In genomic region chr3:121821559-121822143, GRCm38 (mm10) we compare ENCODE assay signal across 23 mouse cellular contexts. TPM values are rescaled to one million over a fixed set of nuclear protein-coding genes. Genes with fewer than 3 reads are reported as not detected.
A peak's percentile ranks its signal among the peaks of the same experiment; 100 is the strongest.
DNase-seq lines count a peak whose midpoint lies in the region; ATAC-seq and TF ChIP-seq lines count a peak whose summit lies in the region.
"Had no signal": no experiment of that assay in that cellular context is flagged by ENCODE, and none has a peak within 500 bp of the region (broad histone marks: within the 10 kb centered on the region; RNA-seq: fewer than 3 reads in every experiment).

No protein-coding gene starts in this region.

- no peak overlapping the region for H3K9ac ChIP-seq in intestine, embryonic 15.5 days
- no peak overlapping the region for H3K9ac ChIP-seq in intestine, postnatal 0 days (ENCODE audit: low read depth, low read length)
- H3K9ac ChIP-seq in midbrain, embryonic 11.5 days (ENCODE audit: low read length), result no peak overlapping the region
- H3K9ac ChIP-seq in liver, postnatal 0 days (replicated peaks), result no peak overlapping the region
- H3K9ac ChIP-seq: hindbrain, embryonic 13.5 days; lung, embryonic 14.5 days; neural tube, embryonic 12.5 days had no signal

- 0 out of 2 replicates have a peak, but pooled peaks have one; percentile 28 for ATAC-seq in intestine, embryonic 15.5 days
- no peak for ATAC-seq in intestine, postnatal 0 days
- ATAC-seq in midbrain, embryonic 11.5 days (ENCODE audit: low FRiP score), result no peak
- ATAC-seq in liver, postnatal 0 days, result peak; percentile 20; the same call in 1 of the 2 replicates
- ATAC-seq: CD4-positive, CD25-positive, alpha-beta regulatory T cell, adult 4 months had no signal

- no peak overlapping the region for H3K27ac ChIP-seq in intestine, embryonic 15.5 days
- no peak overlapping the region for H3K27ac ChIP-seq in intestine, postnatal 0 days (ENCODE audit: low read depth, low read length)
- no peak overlapping the region for H3K27ac ChIP-seq in midbrain, embryonic 11.5 days (ENCODE audit: low read depth, low read length)
- no peak overlapping the region for H3K27ac ChIP-seq in midbrain, embryonic 10.5 days (replicated peaks)
- H3K27ac ChIP-seq in liver, postnatal 0 days (ENCODE audit: low read depth), result peak overlapping the region; percentile 7; the same call in 1 of the 2 replicates
- H3K27ac ChIP-seq: forebrain, embryonic 10.5 days; hindbrain, embryonic 13.5 days; layer of hippocampus, adult 2 months; neural tube, embryonic 12.5 days had no signal

- H3K9me3 ChIP-seq in intestine, embryonic 15.5 days, result no peaks in the 10 kb centered on the region
- no peaks in the 10 kb centered on the region for H3K9me3 ChIP-seq in intestine, postnatal 0 days (ENCODE audit: control insufficient read depth)
- H3K9me3 ChIP-seq in midbrain, embryonic 11.5 days (ENCODE audit: control insufficient read depth, low read length), result no peaks in the 10 kb centered on the region
- H3K9me3 ChIP-seq in midbrain, embryonic 10.5 days (replicated peaks), result no peaks in the 10 kb centered on the region
- no peaks in the 10 kb centered on the region for H3K9me3 ChIP-seq in liver, postnatal 0 days (ENCODE audit: low read length)
- H3K9me3 ChIP-seq: forebrain, embryonic 10.5 days; hindbrain, embryonic 13.5 days; neural tube, embryonic 12.5 days had no signal

- no peaks in the 10 kb centered on the region for H3K36me3 ChIP-seq in intestine, embryonic 15.5 days
- no peaks in the 10 kb centered on the region for H3K36me3 ChIP-seq in intestine, postnatal 0 days (ENCODE audit: control insufficient read depth, insufficient read depth)
- H3K36me3 ChIP-seq in midbrain, embryonic 11.5 days (ENCODE audit: control insufficient read depth, insufficient read depth, low read length), result no peaks in the 10 kb centered on the region
- H3K36me3 ChIP-seq in midbrain, embryonic 10.5 days, result no peaks in the 10 kb centered on the region
- H3K36me3 ChIP-seq in liver, postnatal 0 days (replicated peaks; ENCODE audit: insufficient read depth, low read length), result no peaks in the 10 kb centered on the region
- H3K36me3 ChIP-seq: forebrain, embryonic 10.5 days; hindbrain, embryonic 13.5 days; neural tube, embryonic 12.5 days had no signal

- TF ChIP-seq CTCF in intestine, postnatal 0 days (IDR thresholded peaks at IDR 0.05; ENCODE audit: low read depth), result no peak
- no peak for TF ChIP-seq CTCF in liver, postnatal 0 days (IDR thresholded peaks at IDR 0.05; ENCODE audit: low read depth)

- DNase-seq in midbrain, embryonic 11.5 days (ENCODE audit: low spot score, missing footprints), result peak; percentile 75
- no peak for DNase-seq in midbrain, embryonic 10.5 days (ENCODE audit: low spot score)
- no peak for DNase-seq in liver, postnatal 0 days
- DNase-seq in right cerebral cortex, postnatal 25 days, result no peak
- DNase-seq in spleen, postnatal 4 days (ENCODE audit: low spot score in 2 of 2), result no peak
- no peak for DNase-seq in right cerebral cortex, adult 2 months (ENCODE audit: low spot score in 2 of 2)
- DNase-seq: adrenal gland, postnatal 14 days; cerebellum, adult 8-10 months; cerebellum, postnatal 36 days; gastrocnemius, postnatal 36 days; heart, postnatal 36 days; kidney, adult 9 months; kidney, postnatal 14 days; lung, embryonic 14.5 days; midbrain, embryonic 14.5 days; thymus, postnatal 25 days had no signal

- no peak overlapping the region for H3K4me3 ChIP-seq in intestine, embryonic 15.5 days (replicated peaks)
- no peak overlapping the region for H3K4me3 ChIP-seq in intestine, postnatal 0 days (ENCODE audit: low read depth, low read length)
- H3K4me3 ChIP-seq in midbrain, embryonic 11.5 days (ENCODE audit: low read depth, low read length), result no peak overlapping the region
- H3K4me3 ChIP-seq in midbrain, embryonic 10.5 days, result no peak overlapping the region
- H3K4me3 ChIP-seq in liver, postnatal 0 days (ENCODE audit: low read depth, low read length), result no peak overlapping the region
- H3K4me3 ChIP-seq: forebrain, embryonic 10.5 days; hindbrain, embryonic 13.5 days; layer of hippocampus, adult 2 months; neural tube, embryonic 12.5 days had no signal

- H3K4me2 ChIP-seq in intestine, embryonic 15.5 days (replicated peaks), result no peak overlapping the region
- H3K4me2 ChIP-seq in intestine, postnatal 0 days (replicated peaks; ENCODE audit: low read depth), result no peak overlapping the region
- H3K4me2 ChIP-seq in midbrain, embryonic 11.5 days, result no peak overlapping the region
- no peak overlapping the region for H3K4me2 ChIP-seq in liver, postnatal 0 days (ENCODE audit: low read depth, low read length)
- H3K4me2 ChIP-seq: hindbrain, embryonic 13.5 days; lung, embryonic 14.5 days; neural tube, embryonic 12.5 days had no signal

- no peaks in the 10 kb centered on the region for H3K27me3 ChIP-seq in intestine, embryonic 15.5 days (replicated peaks)
- H3K27me3 ChIP-seq in intestine, postnatal 0 days (replicated peaks; ENCODE audit: control insufficient read depth, insufficient read depth, low read length), result no peaks in the 10 kb centered on the region
- no peaks in the 10 kb centered on the region for H3K27me3 ChIP-seq in midbrain, embryonic 11.5 days (ENCODE audit: control insufficient read depth, insufficient read depth, low read length)
- no peaks in the 10 kb centered on the region for H3K27me3 ChIP-seq in midbrain, embryonic 10.5 days (ENCODE audit: low read depth, poor library complexity, severe bottlenecking)
- no peaks in the 10 kb centered on the region for H3K27me3 ChIP-seq in liver, postnatal 0 days (ENCODE audit: insufficient read depth, low read length)
- H3K27me3 ChIP-seq: hindbrain, embryonic 13.5 days; neural tube, embryonic 12.5 days had no signal

- no peak for TF ChIP-seq EP300 in liver, postnatal 0 days (IDR thresholded peaks at IDR 0.05; ENCODE audit: low read depth)

- no peaks in the 10 kb centered on the region for H3K4me1 ChIP-seq in intestine, embryonic 15.5 days (replicated peaks)
- H3K4me1 ChIP-seq in intestine, postnatal 0 days (replicated peaks; ENCODE audit: control insufficient read depth, insufficient read depth, low read length), result 0 out of 2 replicates have a peak, but pooled peaks cover 3% of the 10 kb centered on the region
- no peaks in the 10 kb centered on the region for H3K4me1 ChIP-seq in midbrain, embryonic 11.5 days (ENCODE audit: control insufficient read depth, insufficient read depth, low read length)
- H3K4me1 ChIP-seq in midbrain, embryonic 10.5 days, result no peaks in the 10 kb centered on the region
- peaks cover 6% of the 10 kb centered on the region for H3K4me1 ChIP-seq in liver, postnatal 0 days (ENCODE audit: insufficient read depth)
- H3K4me1 ChIP-seq: hindbrain, embryonic 13.5 days; neural tube, embryonic 12.5 days had no signal

- WGBS in intestine, embryonic 15.5 days, result 50% methylated on average over 8 of the region's 8 CpGs
- WGBS in intestine, postnatal 0 days, result 46% methylated on average over 8 of the region's 8 CpGs
- 81% methylated on average over 8 of the region's 8 CpGs for WGBS in midbrain, embryonic 11.5 days
- WGBS in midbrain, embryonic 10.5 days, result 81% methylated on average over 8 of the region's 8 CpGs
- WGBS in liver, postnatal 0 days (ENCODE audit: insufficient replicate concordance), result 58% methylated on average over 8 of the region's 8 CpGs

RNA-seq across cellular contexts. Expression of gene Abcd3, which starts 6.5 kb away (rescaled TPM):
- polyA plus RNA-seq in intestine, embryonic 15.5 days (2015; fragmentation: Nextera tagmentation; extraction: Ambion mirVana), result 59.4 and 61.7 TPM in 2 replicates
- 46.9 and 53.0 TPM in 2 replicates for polyA plus RNA-seq in intestine, postnatal 0 days (2015; fragmentation: Nextera tagmentation; extraction: Ambion mirVana)
- 58.7 and 60.0 TPM in 2 replicates for polyA plus RNA-seq in midbrain, embryonic 11.5 days (2014; fragmentation: Nextera tagmentation; extraction: Ambion mirVana)
- polyA plus RNA-seq in midbrain, embryonic 10.5 days (2016; fragmentation: Nextera tagmentation; extraction: Ambion mirVana), result 41.3 and 48.6 TPM in 2 replicates
- 132 and 148 TPM in 2 replicates for polyA plus RNA-seq in liver, postnatal 0 days (2015; fragmentation: Nextera tagmentation; extraction: Ambion mirVana)

Comparison
In these comparisons a context has a peak if more than half of its experiments do, and no peak if none do; other contexts are left out.
1. ATAC-seq: peak in intestine, embryonic 15.5 days (single experiment) and liver, postnatal 0 days (single experiment); none in intestine, postnatal 0 days (single experiment) and midbrain, embryonic 11.5 days (single experiment).